Mouse (Mus musculus) left cerebral cortex, postnatal 36 days (tissue): Measurements from ENCODE around the gene Pip4k2a. TPM values are rescaled to one million over a fixed set of nuclear protein-coding genes. Genes with fewer than 3 reads are reported as not detected.
"Not testable (repeated sequence)": the region's sequence is repeated elsewhere in the genome, so short reads cannot be mapped to it uniquely, and the experiment has no call there.

Experiments
- DNase-seq, 2 experiments: peaks; one replicate each; pipeline ENCODE4 v3.0.0; 2021 to 2022; ENCODE audit warnings: low spot score in 2 of 2, mixed read lengths in 1 of 2
- intact Hi-C: fragments of 180-260 bp; cut with DNase I; formaldehyde crosslinking; loops from one replicate; pipeline ENCODE4 v1.15.1; 2025
- total RNA-seq, 2 experiments: library from RNA; stranded (reverse); gene quantifications; 2 replicates each; pipeline ENCODE4 v1.2.3; 2021

Pip4k2a gene
- total RNA-seq, result 10 to 100 TPM; 50.8 to 56.2 TPM

GRCm38 (mm10) chr2:18998054-18998478, at the start of gene Pip4k2a, which contains the start of gene 4930426L09Rik:
Pip4k2a (minus strand) TSS chr2:18998126.
4930426L09Rik (plus strand) TSS chr2:18998343.
- intact Hi-C loops, result loop anchor here (5.0 to 10.0 kb wide), 7 partner anchors 46 to 603 kb away; partner anchors contain the start of genes Bmi1, Dnajc1 and Spag6
- peak; percentile 94 to 97 for DNase-seq

DNA sequence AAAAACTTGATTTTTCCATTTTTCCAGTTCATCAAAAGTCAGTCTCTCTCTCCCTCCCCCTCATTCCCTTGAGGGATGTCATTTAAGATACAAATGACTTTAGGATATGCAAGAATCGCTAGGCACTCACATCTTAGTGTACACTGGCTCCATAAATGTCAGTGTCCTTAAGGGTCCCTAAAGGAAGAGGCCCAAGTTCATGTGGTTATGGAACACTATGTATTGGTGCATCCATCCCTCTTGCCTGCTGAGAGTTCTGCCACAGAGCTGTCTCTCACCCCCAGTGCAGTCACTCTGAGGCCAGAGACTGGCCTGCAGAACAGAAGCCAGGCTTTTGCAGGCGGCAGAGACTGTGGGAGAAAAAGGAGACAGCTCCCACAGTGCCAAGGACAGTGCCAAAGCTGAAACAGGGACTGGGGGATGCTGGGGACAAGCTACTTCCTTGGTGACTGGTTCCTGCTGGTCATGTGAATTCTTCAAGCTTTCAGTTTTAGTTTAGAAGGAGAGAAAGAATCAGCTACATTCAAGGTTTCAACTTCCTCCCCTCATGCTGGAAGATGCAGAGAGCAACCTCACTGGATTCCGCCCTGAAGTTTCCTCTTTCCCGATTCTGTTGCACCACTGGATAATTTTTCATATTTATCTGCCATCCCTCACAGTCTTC, 40.1 kb upstream of the Pip4k2a start:
- intact Hi-C loops, result no loop called here
- DNase-seq, result no peak

- intact Hi-C loops, result no loop called here
- DNase-seq, result no peak
These were observed 39.5 kb upstream of the Pip4k2a start for GRCm38 (mm10) chr2:19037430-19037829.

- intact Hi-C loops, result no loop called here
- no peak for DNase-seq
These were observed 26.9 kb upstream of the Pip4k2a start for GRCm38 (mm10) chr2:19024807-19025206.

DNA sequence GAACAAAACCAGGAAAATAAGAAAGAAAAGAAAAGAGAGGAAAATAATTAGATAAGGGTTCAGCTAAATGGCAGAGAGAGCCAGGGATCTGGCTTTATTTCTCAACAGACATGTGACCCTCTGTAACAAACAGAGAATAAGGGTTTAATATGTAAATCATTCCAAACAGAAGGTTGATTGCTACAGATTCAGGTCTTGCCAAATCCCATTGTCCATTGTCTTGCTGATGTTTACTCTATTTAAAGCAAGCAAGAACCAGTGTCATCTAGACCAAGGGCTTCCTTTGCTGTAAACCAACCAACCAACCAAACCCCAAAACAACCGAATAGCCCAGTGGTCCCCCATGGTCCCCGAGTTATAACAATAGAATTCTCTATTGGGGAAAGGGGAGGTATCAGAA, 20.1 kb upstream of the Pip4k2a start:
- intact Hi-C loops, result no loop called here
- no peak for DNase-seq

DNA sequence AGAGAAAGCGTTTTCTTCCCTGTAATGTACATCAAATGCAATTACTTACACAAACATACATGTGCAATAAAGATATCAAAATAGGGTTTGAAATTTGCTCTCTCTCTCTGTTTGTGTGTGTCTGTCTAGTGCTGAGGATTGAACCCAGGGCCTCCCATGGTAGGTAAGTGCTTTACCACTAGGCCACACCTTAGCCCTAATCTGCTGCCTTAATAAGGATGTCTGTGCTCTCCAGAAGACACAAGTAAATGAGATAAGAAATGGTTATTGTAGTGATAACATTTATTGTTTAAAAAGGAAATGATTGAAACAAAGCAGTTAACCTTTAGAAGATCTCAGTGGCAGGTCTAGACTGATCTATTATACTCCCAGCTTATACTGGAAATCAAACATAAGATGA, 18.9 kb upstream of the Pip4k2a start:
- DNase-seq, result no peak
- intact Hi-C loops, result no loop called here

DNA sequence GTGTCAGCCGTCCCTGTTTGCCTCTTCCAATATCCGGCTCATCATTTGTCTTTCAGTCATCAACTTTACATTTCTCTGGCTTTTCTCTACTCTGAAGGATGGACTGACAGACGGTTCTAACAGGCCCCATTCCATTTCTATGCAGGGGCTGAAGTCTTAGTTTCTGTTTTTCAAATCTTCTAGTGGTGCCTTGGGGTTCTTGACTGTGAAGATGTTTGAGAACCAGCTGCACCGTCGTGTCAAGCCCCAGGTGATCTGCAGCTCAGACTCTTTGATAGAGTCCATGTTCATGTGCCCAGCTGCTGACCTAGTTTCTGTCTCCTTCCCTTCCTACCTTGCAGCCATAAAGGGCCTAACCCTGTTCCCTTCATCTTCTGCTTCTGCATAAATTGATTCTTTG, 18.4 kb upstream of the Pip4k2a start:
- DNase-seq, result no peak
- intact Hi-C loops, result no loop called here

DNA sequence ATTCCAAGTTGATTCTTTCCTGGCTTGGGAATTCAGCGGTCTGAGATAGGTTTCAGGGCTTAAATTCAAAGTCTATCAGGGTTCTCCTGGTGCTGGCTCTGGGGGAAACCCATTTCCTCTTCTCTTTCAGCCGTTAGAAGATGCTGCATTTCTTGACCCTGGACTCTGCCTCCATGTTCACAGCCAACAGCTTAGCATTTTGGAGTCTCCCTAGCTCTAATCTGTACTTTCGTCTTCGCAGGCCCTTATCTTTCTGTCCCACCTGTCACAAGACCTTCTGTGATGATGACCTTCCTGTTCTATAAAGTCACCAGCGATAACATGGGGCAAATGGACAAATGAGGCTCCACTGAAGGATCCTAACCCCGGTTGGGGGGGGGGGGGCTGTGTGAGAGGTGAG, 13.5 kb upstream of the Pip4k2a start:
- no peak for DNase-seq
- intact Hi-C loops, result no loop called here

- DNase-seq, intact Hi-C loops: not testable (repeated sequence)
These were observed 12.6 kb upstream of the Pip4k2a start for GRCm38 (mm10) chr2:19010541-19010940.

GRCm38 (mm10) chr2:19007580-19007979, 9.7 kb upstream of the Pip4k2a start:
- intact Hi-C loops, result no loop called here
- DNase-seq, result no peak

DNA sequence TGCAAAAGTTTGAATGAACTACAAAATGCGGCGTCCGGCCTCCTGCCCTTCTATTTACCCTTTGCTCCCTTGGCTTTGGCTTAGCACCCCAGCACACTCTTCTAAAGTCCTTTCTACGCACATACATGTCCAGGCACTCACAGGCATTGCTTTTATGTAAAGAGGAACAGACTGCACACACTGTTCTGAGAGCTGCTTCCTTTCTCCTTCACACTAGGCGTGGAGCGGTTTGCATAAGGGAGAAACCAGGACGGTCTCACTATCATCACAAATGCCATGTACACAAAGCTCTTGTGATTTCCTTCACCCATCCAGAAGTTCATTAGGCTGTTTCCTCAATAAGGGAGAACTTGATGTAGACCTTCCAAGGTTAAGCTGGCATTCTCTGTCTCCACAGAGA, 8.2 kb upstream of the Pip4k2a start:
- intact Hi-C loops, result no loop called here
- DNase-seq, result no peak

- DNase-seq, result no peak
- intact Hi-C loops, result no loop called here
These were observed 6.9 kb upstream of the Pip4k2a start for GRCm38 (mm10) chr2:19004801-19005200.

- intact Hi-C loops, result loop anchor here (5.0 to 10.0 kb wide), 7 partner anchors 47 to 605 kb away; partner anchors contain the start of genes Bmi1, Dnajc1 and Spag6
- no peak for DNase-seq
These were observed 1.5 kb upstream of the Pip4k2a start for GRCm38 (mm10) chr2:18999395-18999794.

GRCm38 (mm10) chr2:18997387-18997971, 447 bp downstream of the Pip4k2a start:
- DNase-seq, result peak in 1 of 2 experiments; percentile 69
- intact Hi-C loops, result loop anchor here (5.0 to 10.0 kb wide), 7 partner anchors 45 to 603 kb away; partner anchors contain the start of genes Bmi1, Dnajc1 and Spag6

GRCm38 (mm10) chr2:18996451-18997211, 1.3 kb downstream of the Pip4k2a start:
- DNase-seq, result peak; percentile 24 to 38
- intact Hi-C loops, result loop anchor here (5.0 to 10.0 kb wide), 7 partner anchors 44 to 602 kb away; partner anchors contain the start of genes Bmi1, Dnajc1 and Spag6

GRCm38 (mm10) chr2:18992512-18993510, 5.1 kb downstream of the Pip4k2a start:
- intact Hi-C loops, result loop anchor here (10.0 kb wide), 1 partner anchor 598 kb away; the partner anchor contains the start of gene Dnajc1
- no peak for DNase-seq

DNA sequence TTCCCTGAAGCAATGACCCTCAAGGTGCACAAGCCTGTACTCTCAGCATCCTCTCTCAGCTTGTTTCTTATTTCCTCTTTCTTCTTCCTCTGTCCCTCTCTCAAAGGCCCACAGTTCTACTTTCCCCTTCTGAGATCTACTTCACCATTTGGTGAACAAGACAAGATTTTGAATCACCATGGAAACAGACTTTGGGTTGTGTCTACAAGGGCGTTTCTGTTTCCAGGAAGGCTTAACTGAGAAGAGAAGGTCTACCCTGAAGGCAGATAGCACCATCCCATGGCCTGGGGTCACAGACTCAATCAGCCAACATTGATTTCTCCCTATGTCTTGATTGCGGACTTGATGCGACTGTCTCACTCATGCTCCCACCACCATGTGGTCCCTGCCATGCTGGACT, 9.0 kb downstream of the Pip4k2a start:
- intact Hi-C loops, result no loop called here

DNA sequence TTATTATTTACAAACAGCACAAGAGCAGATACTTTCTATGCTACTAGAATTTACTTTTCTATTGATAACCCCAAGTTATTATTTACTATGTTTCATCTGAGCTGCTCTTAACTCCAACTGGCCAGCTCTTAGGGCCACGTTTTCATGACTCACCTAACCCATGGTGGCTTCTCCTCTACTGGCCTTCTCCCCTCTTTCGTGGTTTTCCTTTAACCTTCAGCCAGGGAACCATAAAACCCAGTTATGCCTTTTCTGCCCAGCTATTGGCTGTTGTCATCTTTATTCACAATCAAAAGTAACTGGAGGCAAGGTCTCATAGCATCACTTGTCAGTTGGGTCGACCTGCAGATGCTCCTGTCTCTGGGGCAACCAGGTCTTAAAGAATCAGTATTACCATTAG, 12.4 kb downstream of the Pip4k2a start:
- DNase-seq, result no peak
- intact Hi-C loops, result no loop called here

More for the DNA sequence above, 9.0 kb downstream of the Pip4k2a start:
- no peak for DNase-seq
